Mouse (Mus musculus) liver, embryonic 15.5 days (tissue): ENCODE measurements around the gene Olfr589. TPM values are rescaled to one million over a fixed set of nuclear protein-coding genes. Genes with fewer than 3 reads are reported as not detected.
"Not testable (repeated sequence)": the region's sequence is repeated elsewhere in the genome, so short reads cannot be mapped to it uniquely, and the experiment has no call there.

Experiments used
- ATAC-seq: fragments of 200-750 bp; cut with Nextera tagmentation; 2 replicates; pipeline ENCODE4 v1.8.0; 2017; ENCODE audit warnings: moderate number of reproducible peaks, mild to moderate bottlenecking, moderate library complexity; ENCODE audit not compliant: insufficient read depth
- H3K27ac ChIP-seq: fragments of 300-500 bp; sonication (generic); replicated peaks from 2 replicates; pipeline ENCODE4 v1.5.1; 2015; ENCODE audit warnings: mild to moderate bottlenecking, inconsistent platforms
- H3K27me3 ChIP-seq: fragments of 300-500 bp; sonication (generic); 2 replicates; pipeline ENCODE4 v1.6.1; 2015; ENCODE audit warnings: mild to moderate bottlenecking, inconsistent platforms
- H3K36me3 ChIP-seq: fragments of 300-500 bp; sonication (generic); replicated peaks from 2 replicates; pipeline ENCODE4 v1.6.1; 2015; ENCODE audit warnings: moderate library complexity, mild to moderate bottlenecking, inconsistent platforms
- H3K4me1 ChIP-seq: fragments of 300-500 bp; sonication (generic); replicated peaks from 2 replicates; pipeline ENCODE4 v1.6.1; 2015; ENCODE audit warnings: inconsistent platforms
- H3K4me2 ChIP-seq: fragments of 300-500 bp; sonication (generic); 2 replicates; pipeline ENCODE4 v1.6.1; 2015; ENCODE audit warnings: moderate library complexity, mild to moderate bottlenecking, inconsistent platforms
- H3K4me3 ChIP-seq: fragments of 300-500 bp; sonication (generic); replicated peaks from 2 replicates; pipeline ENCODE4 v1.5.1; 2015; ENCODE audit warnings: mild to moderate bottlenecking, inconsistent platforms
- H3K9ac ChIP-seq: fragments of 300-500 bp; sonication (generic); 2 replicates; pipeline ENCODE4 v1.6.1; 2015; ENCODE audit warnings: moderate library complexity, mild to moderate bottlenecking, inconsistent platforms
- H3K9me3 ChIP-seq: fragments of 300-500 bp; sonication (generic); replicated peaks from 2 replicates; pipeline ENCODE4 v1.6.1; 2016; ENCODE audit warnings: inconsistent platforms
- WGBS: fragments of 180-500 bp; shearing (Covaris S2); methylation state at CpG from one replicate; pipeline ENCODE4 v1.1.7; 2015; ENCODE audit warnings: mixed read lengths; ENCODE audit not compliant: insufficient replicate concordance; 5-methylcytosine and 5-hydroxymethylcytosine counted together
- polyA plus RNA-seq: library from polyadenylated mRNA; unstranded; fragments of >200 nt; fragmentation: Nextera tagmentation; extraction: Ambion mirVana; gene quantifications from 2 replicates; pipeline ENCODE4 v1.2.1, GENCODE M21; 2015

Olfr589 gene
- not detected in 2 replicates for polyA plus RNA-seq

DNA sequence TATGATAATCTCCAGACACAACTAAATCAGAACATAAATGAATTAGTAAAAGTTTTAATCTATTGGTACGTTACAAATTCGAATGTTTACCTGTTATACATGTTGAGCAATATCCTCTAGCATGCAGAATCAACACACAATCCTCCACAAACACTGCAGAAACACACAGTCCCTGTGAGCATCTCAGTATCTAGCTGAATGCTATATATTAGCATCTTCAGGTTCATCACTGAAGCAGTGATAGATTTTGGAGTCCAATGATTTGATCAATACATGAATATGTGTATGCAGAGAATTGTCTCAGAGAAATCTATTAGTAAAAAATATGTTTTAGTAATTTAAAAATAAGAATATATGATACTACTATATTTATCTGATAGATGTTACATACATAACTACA lies at the start of gene Olfr589:
Gene Olfr589, minus strand, starts transcription at position 101 of the 400 bp plus-strand sequence.
- H3K27ac ChIP-seq = no peak within 1 kb of the TSS
- H3K27me3 ChIP-seq = no peaks in the 10 kb centered on the region
- H3K36me3 ChIP-seq = no peaks in the 10 kb centered on the region
- no peaks in the 10 kb centered on the region for H3K4me1 ChIP-seq
- H3K4me2 ChIP-seq = no peak within 1 kb of the TSS
- no peak for ATAC-seq
- H3K9ac ChIP-seq = no peak within 1 kb of the TSS
- H3K4me3 ChIP-seq = no peak within 1 kb of the TSS
- no peaks in the 10 kb centered on the region for H3K9me3 ChIP-seq
- WGBS = 33% methylated on average over 2 of the region's 2 CpGs

GRCm38 (mm10) chr7:103184503-103184902 lies 28.3 kb upstream of the Olfr589 start, which contains the start of gene Olfr592:
Gene Olfr592 (plus strand): TSS chr7:103184803.
- H3K27ac ChIP-seq, H3K27me3 ChIP-seq, H3K9ac ChIP-seq, H3K36me3 ChIP-seq, H3K4me2 ChIP-seq, ATAC-seq, H3K4me3 ChIP-seq, H3K9me3 ChIP-seq, H3K4me1 ChIP-seq: not testable (repeated sequence)
- 55% methylated on average over 1 of the region's 1 CpGs for WGBS

DNA sequence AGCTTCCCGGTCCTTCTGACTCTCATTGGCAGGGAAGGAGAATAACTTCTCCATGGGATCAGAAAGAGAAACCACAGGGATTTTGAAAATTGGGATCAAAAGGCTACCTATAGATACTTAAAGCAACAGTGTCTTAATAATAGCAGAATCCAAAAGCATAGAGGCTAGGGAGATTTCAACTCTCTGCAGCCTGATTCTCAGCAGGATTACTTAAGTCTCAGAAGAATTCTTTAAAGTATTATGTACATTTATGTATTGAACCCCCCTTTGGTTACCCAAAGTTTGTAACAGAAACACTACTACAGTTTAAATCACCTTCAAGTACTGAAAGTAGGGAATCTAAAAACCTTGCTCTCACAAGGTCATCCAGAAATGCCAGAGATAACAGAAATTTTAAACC lies 22.1 kb upstream of the Olfr589 start, which contains the start of gene Olfr591:
Gene Olfr591, minus strand, starts transcription at position 101 of the 400 bp plus-strand sequence.
- Histone ChIP-seq H3K9me3 (no peaks in the 10 kb centered on the region), H3K27me3 (no peaks in the 10 kb centered on the region), H3K4me1 (no peaks in the 10 kb centered on the region), H3K27ac (no peak within 1 kb of the TSS), H3K36me3 (no peaks in the 10 kb centered on the region), H3K9ac (no peak within 1 kb of the TSS), H3K4me3 (no peak within 1 kb of the TSS), H3K4me2 (no peak within 1 kb of the TSS)
- ATAC-seq = no peak
- 40% methylated on average over 1 of the region's 1 CpGs for WGBS

DNA sequence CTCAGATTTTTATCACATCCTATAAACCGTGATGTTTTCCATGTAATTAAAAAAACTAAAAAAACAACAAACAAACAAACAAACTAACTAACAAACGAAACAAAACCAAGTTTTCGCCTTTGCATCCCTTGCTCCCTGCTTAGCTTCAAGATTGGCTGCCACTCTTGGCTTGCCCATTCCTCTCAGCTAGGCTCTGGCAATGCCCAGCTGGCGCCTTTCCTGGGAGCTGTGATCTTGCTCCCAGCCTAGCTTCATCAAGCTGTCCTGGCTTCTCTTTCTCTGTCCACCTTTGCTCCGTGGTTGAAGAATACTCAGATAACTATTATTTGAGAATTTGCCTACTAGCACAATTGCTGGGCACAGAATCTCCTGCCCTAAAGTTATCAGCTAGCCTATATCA lies 13.5 kb upstream of the Olfr589 start:
- no peaks in the 10 kb centered on the region for H3K9me3 ChIP-seq
- H3K4me3 ChIP-seq = no peak overlapping the region
- no peaks in the 10 kb centered on the region for H3K4me1 ChIP-seq
- H3K27me3 ChIP-seq = no peaks in the 10 kb centered on the region
- H3K4me2 ChIP-seq = no peak overlapping the region
- WGBS = 55% methylated on average over 5 of the region's 5 CpGs
- no peak overlapping the region for H3K9ac ChIP-seq
- no peak overlapping the region for H3K27ac ChIP-seq
- ATAC-seq = no peak
- no peaks in the 10 kb centered on the region for H3K36me3 ChIP-seq

- Histone ChIP-seq H3K27me3 (no peaks in the 10 kb centered on the region), H3K4me2 (no peak within 1 kb of the TSS), H3K9me3 (no peaks in the 10 kb centered on the region), H3K4me1 (no peaks in the 10 kb centered on the region), H3K4me3 (no peak within 1 kb of the TSS), H3K36me3 (no peaks in the 10 kb centered on the region), H3K9ac (no peak within 1 kb of the TSS), H3K27ac (no peak within 1 kb of the TSS)
- ATAC-seq = no peak
- WGBS = 70% methylated on average over 1 of the region's 1 CpGs
Measured at GRCm38 (mm10) chr7:103140579-103140978, 15.6 kb downstream of the Olfr589 start, which contains the start of gene Olfr588-ps1. Gene Olfr588-ps1 (plus strand): TSS chr7:103140879.

- no peak for ATAC-seq
- H3K4me3 ChIP-seq = no peak within 1 kb of the TSS
- no peaks in the 10 kb centered on the region for H3K4me1 ChIP-seq
- H3K27me3 ChIP-seq = no peaks in the 10 kb centered on the region
- no peak within 1 kb of the TSS for H3K27ac ChIP-seq
- WGBS = 68% methylated on average over 3 of the region's 3 CpGs
- no peak within 1 kb of the TSS for H3K4me2 ChIP-seq
- no peak within 1 kb of the TSS for H3K9ac ChIP-seq
- no peaks in the 10 kb centered on the region for H3K36me3 ChIP-seq
- no peaks in the 10 kb centered on the region for H3K9me3 ChIP-seq
Measured at GRCm38 (mm10) chr7:103125538-103125937, 30.6 kb downstream of the Olfr589 start, which contains the start of gene Olfr586. Gene Olfr586 (minus strand): TSS chr7:103125638.

- H3K36me3 ChIP-seq = no peaks in the 10 kb centered on the region
- H3K27me3 ChIP-seq = no peaks in the 10 kb centered on the region
- H3K9me3 ChIP-seq = no peaks in the 10 kb centered on the region
- H3K27ac ChIP-seq = no peak overlapping the region
- H3K4me3 ChIP-seq = no peak overlapping the region
- WGBS = 40% methylated on average over 3 of the region's 3 CpGs
- ATAC-seq = no peak
- no peak overlapping the region for H3K9ac ChIP-seq
- H3K4me1 ChIP-seq = no peaks in the 10 kb centered on the region
- H3K4me2 ChIP-seq = no peak overlapping the region
Measured at GRCm38 (mm10) chr7:103119406-103119805, 36.8 kb downstream of the Olfr589 start.

Other genes starting within 250 kb of the Olfr589 start
- not detected in 2 replicates for gene Olfr571, start 238.8 kb downstream of the Olfr589 start, polyA plus RNA-seq
- gene Olfr572, start 231.9 kb downstream of the Olfr589 start, polyA plus RNA-seq = not detected in 2 replicates
- gene Olfr573-ps1, start 213.8 kb downstream of the Olfr589 start, polyA plus RNA-seq = not detected in 2 replicates
- gene Olfr574, start 207.9 kb downstream of the Olfr589 start, polyA plus RNA-seq = not detected in 2 replicates
- not detected in 2 replicates for gene Olfr575, start 197.6 kb downstream of the Olfr589 start, polyA plus RNA-seq
- gene Olfr576, start 193.7 kb downstream of the Olfr589 start, polyA plus RNA-seq = not detected in 2 replicates
- not detected in 2 replicates for gene Olfr577, start 180.4 kb downstream of the Olfr589 start, polyA plus RNA-seq
- not detected in 2 replicates for gene Olfr578, start 167.0 kb downstream of the Olfr589 start, polyA plus RNA-seq
- gene Olfr582, start 118.3 kb downstream of the Olfr589 start, polyA plus RNA-seq = not detected in 2 replicates
- gene Olfr583, start 105.1 kb downstream of the Olfr589 start, polyA plus RNA-seq = not detected in 2 replicates
- gene Olfr584, start 74.5 kb downstream of the Olfr589 start, polyA plus RNA-seq = not detected in 2 replicates
- gene Olfr585, start 58.6 kb downstream of the Olfr589 start, polyA plus RNA-seq = not detected in 2 replicates
- gene Olfr586, start 30.7 kb downstream of the Olfr589 start, polyA plus RNA-seq = not detected in 2 replicates
- not detected in 2 replicates for gene Olfr588-ps1, start 15.5 kb downstream of the Olfr589 start, polyA plus RNA-seq
- gene Olfr591, start 22.0 kb upstream of the Olfr589 start, polyA plus RNA-seq = not detected in 2 replicates
- gene Olfr592, start 28.4 kb upstream of the Olfr589 start, polyA plus RNA-seq = not detected in 2 replicates
- not detected in 2 replicates for gene Olfr593, start 55.5 kb upstream of the Olfr589 start, polyA plus RNA-seq
- gene Olfr594, start 60.6 kb upstream of the Olfr589 start, polyA plus RNA-seq = not detected in 2 replicates
- gene Usp17ld, start 96.1 kb upstream of the Olfr589 start, polyA plus RNA-seq = not detected in 2 replicates
- not detected in 2 replicates for gene Olfr596, start 149.3 kb upstream of the Olfr589 start, polyA plus RNA-seq
- gene Olfr597, start 160.0 kb upstream of the Olfr589 start, polyA plus RNA-seq = not detected in 2 replicates
- gene Olfr598, start 167.2 kb upstream of the Olfr589 start, polyA plus RNA-seq = not detected in 2 replicates
- gene Olfr599, start 179.6 kb upstream of the Olfr589 start, polyA plus RNA-seq = not detected in 2 replicates
- not detected in 2 replicates for gene Olfr600, start 193.3 kb upstream of the Olfr589 start, polyA plus RNA-seq
- gene Olfr601, start 206.3 kb upstream of the Olfr589 start, polyA plus RNA-seq = not detected in 2 replicates
- not detected in 2 replicates for gene Olfr603, start 229.8 kb upstream of the Olfr589 start, polyA plus RNA-seq